Mouse (Mus musculus) bone marrow, adult 2 months (tissue): ENCODE results near the gene Tmem132b.

Experiments used
- CTCF ChIP-seq: fragments of 200-500 bp; IDR thresholded peaks from 2 replicates; pipeline ENCODE4 v1.5.1; 2011; ENCODE audit warnings: low read length, control low read depth; ENCODE audit not compliant: control insufficient read depth, insufficient read depth
- POLR2A ChIP-seq: fragments of 200-500 bp; IDR thresholded peaks from 2 replicates; pipeline ENCODE4 v1.6.1; 2011; ENCODE audit warnings: low read depth, mild to moderate bottlenecking, control low read depth, low read length, borderline replicate concordance; ENCODE audit not compliant: control insufficient read depth

DNA sequence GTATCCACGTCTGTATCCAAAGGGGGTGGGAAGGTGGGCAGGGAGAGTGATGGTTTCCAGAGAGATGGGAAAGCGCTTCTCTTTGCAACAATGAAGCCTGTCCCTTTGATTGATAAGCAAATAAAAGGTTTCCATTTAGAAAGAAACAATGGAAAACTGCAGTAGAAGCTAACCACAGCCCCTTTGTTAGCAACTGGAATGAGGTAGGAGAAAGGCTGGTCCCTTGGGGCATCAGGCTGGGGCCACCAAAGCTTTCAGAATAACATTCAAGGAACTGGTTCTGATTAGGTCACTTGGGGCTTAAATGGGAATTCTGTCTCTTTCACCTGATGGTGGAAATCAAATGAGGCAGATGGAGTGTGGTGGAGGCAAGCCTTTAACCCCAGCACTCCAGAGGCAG lies 118.4 kb downstream of the Tmem132b start:
- TF ChIP-seq CTCF (no peak), POLR2A (no peak)
